Comparison of ENCODE assay signal across 7 mouse cellular contexts in the genomic region with DNA sequence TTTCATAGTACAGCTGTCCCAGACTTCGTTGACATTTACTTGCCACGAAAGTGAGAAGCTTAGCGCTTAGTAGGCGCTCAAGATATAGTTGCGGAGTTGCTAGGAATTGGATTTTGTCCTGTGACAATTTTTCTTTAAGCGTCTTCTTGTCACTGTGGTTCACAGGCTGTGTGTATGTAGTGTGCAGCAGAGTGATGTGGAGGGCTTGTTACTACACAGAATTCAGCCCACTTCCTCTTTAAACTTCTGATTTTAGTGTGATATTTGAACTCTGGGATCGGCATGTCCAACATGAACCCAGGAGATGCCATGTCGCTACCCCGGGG. TPM values are rescaled to one million over a fixed set of nuclear protein-coding genes. Genes with fewer than 3 reads are reported as not detected.
DNase-seq lines count a peak whose midpoint lies in the region; ATAC-seq and TF ChIP-seq lines count a peak whose summit lies in the region.

No protein-coding gene starts in this region.

- peak overlapping the region; percentile 92 for H3K4me3 ChIP-seq in spleen, adult 2 months (ENCODE audit: extremely low read depth, insufficient read depth, insufficient read length)
- peak overlapping the region; percentile 69 for H3K4me3 ChIP-seq in forebrain, embryonic 12.5 days (replicated peaks)
- peak overlapping the region; percentile 73 for H3K4me3 ChIP-seq in liver, embryonic 13.5 days (replicated peaks)

- no peaks in the 10 kb centered on the region for H3K4me1 ChIP-seq in spleen, adult 2 months (ENCODE audit: control insufficient read depth, insufficient read depth, insufficient read length)
- peaks cover 7% of the 10 kb centered on the region; the same call in 1 of the 2 replicates for H3K4me1 ChIP-seq in forebrain, embryonic 12.5 days
- peaks cover 14% of the 10 kb centered on the region for H3K4me1 ChIP-seq in liver, embryonic 13.5 days (replicated peaks)

- peak overlapping the region; percentile 82 for H3K4me2 ChIP-seq in forebrain, embryonic 12.5 days
- peak overlapping the region; percentile 86 for H3K4me2 ChIP-seq in liver, embryonic 13.5 days

- H3K27me3 ChIP-seq in spleen, adult 2 months (ENCODE audit: control insufficient read depth, insufficient read depth, low read length): no peaks in the 10 kb centered on the region
- H3K27me3 ChIP-seq in forebrain, embryonic 12.5 days: no peaks in the 10 kb centered on the region
- H3K27me3 ChIP-seq in liver, embryonic 13.5 days: no peaks in the 10 kb centered on the region

- H3K27ac ChIP-seq in spleen, adult 2 months (ENCODE audit: insufficient read depth, low read length): no peak overlapping the region
- no peak overlapping the region for H3K27ac ChIP-seq in forebrain, embryonic 12.5 days
- no peak overlapping the region for H3K27ac ChIP-seq in liver, embryonic 13.5 days

- TF ChIP-seq POLR2A in spleen, adult 2 months (IDR thresholded peaks at IDR 0.05; ENCODE audit: low read depth, low read length): no peak

- WGBS in spleen, adult 2 months: 29% methylated on average over 9 of the region's 9 CpGs
- WGBS in forebrain, embryonic 12.5 days: 57% methylated on average over 9 of the region's 9 CpGs
- WGBS in liver, embryonic 13.5 days (ENCODE audit: insufficient replicate concordance): 30% methylated on average over 9 of the region's 9 CpGs

- H3K36me3 ChIP-seq in spleen, adult 2 months (ENCODE audit: control insufficient read depth, insufficient read depth, low read length): no peaks in the 10 kb centered on the region
- no peaks in the 10 kb centered on the region for H3K36me3 ChIP-seq in forebrain, embryonic 12.5 days (replicated peaks)
- H3K36me3 ChIP-seq in liver, embryonic 13.5 days: no peaks in the 10 kb centered on the region

- intact Hi-C loops in left cerebral cortex, postnatal 14 days (cut with DNase I): no loop called here

- H3K9me3 ChIP-seq in forebrain, embryonic 12.5 days: no peaks in the 10 kb centered on the region
- no peaks in the 10 kb centered on the region for H3K9me3 ChIP-seq in liver, embryonic 13.5 days (replicated peaks)

- ATAC-seq in forebrain, embryonic 12.5 days (ENCODE audit: low FRiP score): no peak
- ATAC-seq in liver, embryonic 13.5 days (ENCODE audit: low read depth): no peak

- H3K9ac ChIP-seq in forebrain, embryonic 12.5 days: peak overlapping the region; percentile 70
- peak overlapping the region; percentile 74 for H3K9ac ChIP-seq in liver, embryonic 13.5 days

- no peak for TF ChIP-seq CTCF in spleen, adult 2 months (IDR thresholded peaks at IDR 0.05; ENCODE audit: extremely low read depth, insufficient read depth, insufficient read length, insufficient replicate concordance)

- DNase-seq in spleen, adult 2 months (ENCODE audit: low read depth in 1 of 2, low spot score in 2 of 2): no peak
- DNase-seq in spleen, postnatal 4 days (ENCODE audit: low spot score in 2 of 2): no peak
- no peak for DNase-seq in liver, embryonic 13.5 days
- no peak for DNase-seq in left cerebral cortex, postnatal 14 days (ENCODE audit: low spot score in 2 of 2)
- no peak for DNase-seq in adrenal gland, postnatal 10 days
- no peak for DNase-seq in retina, postnatal 1 day

RNA-seq across cellular contexts. Expression of gene Adck1, which starts 0.7 kb away (rescaled TPM):
- 15.6 and 20.3 TPM in 2 replicates for polyA plus RNA-seq in spleen, adult 2 months (2012; rRNA removed)
- polyA plus RNA-seq in forebrain, embryonic 12.5 days (2016; fragmentation: Nextera tagmentation; extraction: Ambion mirVana): 20.9 and 21.4 TPM in 2 replicates
- polyA plus RNA-seq in liver, embryonic 13.5 days (2015; fragmentation: Nextera tagmentation; extraction: Ambion mirVana): 9.5 and 10.1 TPM in 2 replicates
- total RNA-seq in left cerebral cortex, postnatal 14 days (2021): 10 to 100 TPM; 33.4 to 34.1 TPM
- total RNA-seq in adrenal gland, postnatal 10 days (2021): 10 to 100 TPM; 23.3 to 27.9 TPM

RNA-seq across cellular contexts. Expression of gene Gm5039, which starts 37.3 kb away (rescaled TPM):
- polyA plus RNA-seq in spleen, adult 2 months (2012; rRNA removed): not detected in 2 replicates
- not detected in 2 replicates for polyA plus RNA-seq in forebrain, embryonic 12.5 days (2016; fragmentation: Nextera tagmentation; extraction: Ambion mirVana)
- not detected in 2 replicates for polyA plus RNA-seq in liver, embryonic 13.5 days (2015; fragmentation: Nextera tagmentation; extraction: Ambion mirVana)
- total RNA-seq in left cerebral cortex, postnatal 14 days (2021): not detected
- total RNA-seq in adrenal gland, postnatal 10 days (2021): not detected
